Mouse (Mus musculus): Measurements from ENCODE around the gene 7530416G11Rik. TPM values are rescaled to one million over a fixed set of nuclear protein-coding genes. Genes with fewer than 3 reads are reported as not detected.
A peak's percentile ranks its signal among the peaks of the same experiment; 100 is the strongest.

7530416G11Rik gene
- not detected in 2 replicates for polyA plus RNA-seq (2015; fragmentation: Nextera tagmentation; extraction: Ambion mirVana)

DNA sequence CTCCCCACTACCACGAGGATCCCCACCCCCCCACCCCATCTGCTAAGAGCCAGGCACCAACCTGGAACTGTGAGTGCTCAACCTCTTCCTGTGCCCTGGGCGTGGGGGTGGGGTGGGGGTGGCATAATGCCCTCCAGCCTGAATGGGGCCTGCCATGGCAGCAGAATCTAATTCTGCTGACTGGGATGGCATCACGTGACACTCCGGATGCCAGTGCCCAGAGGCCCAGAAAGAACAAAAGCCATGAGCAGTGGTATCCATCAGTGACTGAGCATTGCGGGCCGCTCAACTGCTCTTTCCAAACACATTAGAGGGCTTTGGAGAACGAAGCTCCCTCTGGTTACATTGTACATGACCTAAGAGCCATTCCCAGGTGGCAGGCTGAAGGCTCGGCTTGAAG is at the start of gene 7530416G11Rik:
Gene 7530416G11Rik (minus strand): TSS at position 101 of the 400 bp plus-strand sequence.
- H3K4me2 ChIP-seq (replicated peaks): no peak within 1 kb of the TSS
- no peak within 1 kb of the TSS for H3K4me3 ChIP-seq
- H3K4me1 ChIP-seq: peaks cover 6% of the 10 kb centered on the region; the same call in 1 of the 2 replicates
- no peak within 1 kb of the TSS for H3K9ac ChIP-seq
- H3K27me3 ChIP-seq: peaks cover 5% of the 10 kb centered on the region
- no peaks in the 10 kb centered on the region for H3K36me3 ChIP-seq
- no peak for ATAC-seq (ENCODE audit: low FRiP score, low read depth)
- H3K27ac ChIP-seq: no peak within 1 kb of the TSS
- 86% methylated on average over 8 of the region's 8 CpGs for WGBS
- no peaks in the 10 kb centered on the region for H3K9me3 ChIP-seq

DNA sequence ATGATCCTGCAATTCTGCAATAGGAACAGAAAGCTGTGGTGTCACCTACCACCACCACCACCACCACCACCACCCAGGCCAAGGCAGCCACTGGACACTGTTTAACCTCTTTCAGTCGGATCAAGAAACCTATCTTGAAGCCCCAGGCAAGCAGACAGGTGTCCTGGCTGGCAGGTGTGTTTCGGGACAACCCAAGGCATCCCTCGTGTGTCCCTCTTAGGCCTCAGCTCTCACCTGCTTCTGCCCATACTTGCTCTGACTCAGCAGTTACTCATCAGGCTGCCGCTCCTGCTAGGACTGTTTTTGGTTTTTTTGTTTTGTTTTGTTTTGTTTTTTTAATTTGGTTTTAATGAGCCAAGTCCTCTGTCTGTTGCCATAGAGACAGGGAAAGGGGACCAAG is 43.5 kb upstream of the 7530416G11Rik start:
- ATAC-seq (ENCODE audit: low FRiP score, low read depth): no peak
- H3K27me3 ChIP-seq: no peaks in the 10 kb centered on the region
- H3K4me2 ChIP-seq (replicated peaks): no peak overlapping the region
- H3K9ac ChIP-seq: no peak overlapping the region
- no peaks in the 10 kb centered on the region for H3K9me3 ChIP-seq
- 65% methylated on average over 4 of the region's 4 CpGs for WGBS
- H3K4me3 ChIP-seq: no peak overlapping the region
- no peak overlapping the region for H3K27ac ChIP-seq
- H3K36me3 ChIP-seq: no peaks in the 10 kb centered on the region
- H3K4me1 ChIP-seq: no peaks in the 10 kb centered on the region

- no peaks in the 10 kb centered on the region for H3K4me1 ChIP-seq
- no peaks in the 10 kb centered on the region for H3K27me3 ChIP-seq
- no peak overlapping the region for H3K9ac ChIP-seq
- ATAC-seq (ENCODE audit: low FRiP score, low read depth): no peak
- no peaks in the 10 kb centered on the region for H3K36me3 ChIP-seq
- no peak overlapping the region for H3K4me2 ChIP-seq (replicated peaks)
- no peaks in the 10 kb centered on the region for H3K9me3 ChIP-seq
- H3K27ac ChIP-seq: no peak overlapping the region
- WGBS: 79% methylated on average over 5 of the region's 5 CpGs
- H3K4me3 ChIP-seq: no peak overlapping the region
These were observed 42.3 kb upstream of the 7530416G11Rik start for GRCm38 (mm10) chr15:85545369-85545768.

DNA sequence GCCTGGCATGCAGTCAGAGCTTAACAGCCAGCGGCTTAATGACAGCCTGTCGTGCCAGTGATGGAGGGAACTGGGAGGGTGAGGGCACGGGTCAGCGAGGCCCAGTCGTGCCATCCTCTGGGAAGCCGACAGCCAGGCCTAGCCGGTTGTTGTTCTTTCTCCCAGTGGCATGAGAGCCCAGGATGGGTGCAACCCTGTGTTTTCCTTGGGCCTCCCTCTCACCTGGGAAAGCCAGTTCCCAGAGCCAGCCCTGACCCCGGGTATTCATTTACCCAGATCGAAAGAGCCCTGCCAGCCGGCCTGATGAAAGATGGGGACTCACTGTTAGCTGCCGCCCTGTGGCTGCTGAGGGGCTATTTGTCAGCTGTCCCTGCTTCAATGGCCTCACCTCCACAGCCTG is 35.1 kb upstream of the 7530416G11Rik start:
- Histone ChIP-seq H3K27me3 (0 out of 2 replicates have a peak, but pooled peaks cover 7% of the 10 kb centered on the region), H3K36me3 (no peaks in the 10 kb centered on the region), H3K4me1 (peaks cover 13% of the 10 kb centered on the region; the same call in 1 of the 2 replicates), H3K9me3 (no peaks in the 10 kb centered on the region), H3K4me2 (replicated peaks) (no peak overlapping the region), H3K4me3 (no peak overlapping the region), H3K9ac (no peak overlapping the region), H3K27ac (no peak overlapping the region)
- no peak for ATAC-seq (ENCODE audit: low FRiP score, low read depth)
- 60% methylated on average over 10 of the region's 11 CpGs for WGBS

DNA sequence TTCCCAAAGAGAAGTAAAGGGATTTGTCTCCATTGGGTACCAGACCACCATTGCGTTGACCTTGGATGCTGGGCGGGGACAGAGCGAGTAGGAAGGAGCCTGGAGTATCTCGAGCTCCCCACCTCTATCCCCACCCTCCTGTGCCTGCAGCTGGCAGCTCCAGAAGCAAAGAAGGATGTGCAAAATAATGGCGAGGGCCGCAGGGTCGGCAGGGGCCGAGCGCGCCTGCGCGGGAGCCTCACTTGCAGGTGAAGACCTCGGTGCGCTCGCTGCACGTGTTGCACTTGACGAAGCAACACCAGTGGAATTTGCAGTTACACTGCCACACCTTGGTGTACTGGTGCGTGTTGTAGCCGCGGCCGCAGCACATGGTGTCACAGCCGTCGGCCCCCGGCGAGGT is 34.1 kb upstream of the 7530416G11Rik start:
- no peak overlapping the region for H3K27ac ChIP-seq
- H3K4me1 ChIP-seq: peaks cover 13% of the 10 kb centered on the region; the same call in 1 of the 2 replicates
- no peak for ATAC-seq (ENCODE audit: low FRiP score, low read depth)
- H3K27me3 ChIP-seq: 0 out of 2 replicates have a peak, but pooled peaks cover 7% of the 10 kb centered on the region
- no peak overlapping the region for H3K4me3 ChIP-seq
- no peaks in the 10 kb centered on the region for H3K9me3 ChIP-seq
- H3K4me2 ChIP-seq (replicated peaks): no peak overlapping the region
- WGBS: 85% methylated on average over 25 of the region's 25 CpGs
- no peaks in the 10 kb centered on the region for H3K36me3 ChIP-seq
- H3K9ac ChIP-seq: no peak overlapping the region

GRCm38 (mm10) chr15:85534646-85535045 is 31.6 kb upstream of the 7530416G11Rik start:
- no peak overlapping the region for H3K27ac ChIP-seq
- peaks cover 19% of the 10 kb centered on the region for H3K4me1 ChIP-seq
- H3K4me2 ChIP-seq (replicated peaks): no peak overlapping the region
- H3K36me3 ChIP-seq: no peaks in the 10 kb centered on the region
- H3K4me3 ChIP-seq: no peak overlapping the region
- WGBS: 84% methylated on average over 6 of the region's 6 CpGs
- ATAC-seq (ENCODE audit: low FRiP score, low read depth): no peak
- H3K9ac ChIP-seq: no peak overlapping the region
- 0 out of 2 replicates have a peak, but pooled peaks cover 7% of the 10 kb centered on the region for H3K27me3 ChIP-seq
- no peaks in the 10 kb centered on the region for H3K9me3 ChIP-seq

GRCm38 (mm10) chr15:85534215-85534614 is 31.2 kb upstream of the 7530416G11Rik start:
- peaks cover 15% of the 10 kb centered on the region for H3K4me1 ChIP-seq
- ATAC-seq (ENCODE audit: low FRiP score, low read depth): no peak
- 89% methylated on average over 8 of the region's 8 CpGs for WGBS
- H3K36me3 ChIP-seq: no peaks in the 10 kb centered on the region
- no peak overlapping the region for H3K4me2 ChIP-seq (replicated peaks)
- 0 out of 2 replicates have a peak, but pooled peaks cover 7% of the 10 kb centered on the region for H3K27me3 ChIP-seq
- H3K4me3 ChIP-seq: no peak overlapping the region
- no peaks in the 10 kb centered on the region for H3K9me3 ChIP-seq
- H3K27ac ChIP-seq: no peak overlapping the region
- H3K9ac ChIP-seq: no peak overlapping the region

- no peak overlapping the region for H3K9ac ChIP-seq
- peaks cover 12% of the 10 kb centered on the region for H3K4me1 ChIP-seq
- no peak for ATAC-seq (ENCODE audit: low FRiP score, low read depth)
- 71% methylated on average over 3 of the region's 3 CpGs for WGBS
- no peaks in the 10 kb centered on the region for H3K36me3 ChIP-seq
- no peaks in the 10 kb centered on the region for H3K9me3 ChIP-seq
- no peak overlapping the region for H3K4me2 ChIP-seq (replicated peaks)
- no peaks in the 10 kb centered on the region for H3K27me3 ChIP-seq
- H3K27ac ChIP-seq: no peak overlapping the region
- no peak overlapping the region for H3K4me3 ChIP-seq
These were observed 29.0 kb upstream of the 7530416G11Rik start for GRCm38 (mm10) chr15:85532063-85532462.

DNA sequence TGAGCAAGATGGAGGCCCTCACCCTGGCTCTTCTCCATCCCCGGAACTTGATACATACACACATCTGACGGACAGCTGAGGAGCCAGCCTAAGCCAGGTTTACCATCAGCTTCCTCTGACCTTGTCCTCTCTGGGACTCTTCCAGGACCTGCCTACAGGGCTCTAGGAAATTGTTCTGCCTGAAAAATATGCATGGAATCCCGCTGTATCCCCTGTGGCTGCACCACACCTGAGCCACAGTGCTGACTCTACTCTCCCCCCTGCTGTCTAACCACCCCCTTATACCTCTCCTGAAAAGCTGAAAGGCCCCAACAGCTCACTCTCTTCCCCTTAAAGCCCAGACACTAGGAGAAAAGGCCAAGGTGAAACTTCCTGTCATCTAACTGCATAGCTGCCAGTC is 26.9 kb upstream of the 7530416G11Rik start:
- H3K36me3 ChIP-seq: no peaks in the 10 kb centered on the region
- ATAC-seq (ENCODE audit: low FRiP score, low read depth): no peak
- no peak overlapping the region for H3K9ac ChIP-seq
- no peak overlapping the region for H3K4me3 ChIP-seq
- H3K27ac ChIP-seq: no peak overlapping the region
- peaks cover 12% of the 10 kb centered on the region for H3K4me1 ChIP-seq
- H3K4me2 ChIP-seq (replicated peaks): no peak overlapping the region
- WGBS: 53% methylated on average over 3 of the region's 3 CpGs
- H3K27me3 ChIP-seq: peaks cover 6% of the 10 kb centered on the region
- no peaks in the 10 kb centered on the region for H3K9me3 ChIP-seq

- Histone ChIP-seq H3K4me1 (peaks cover 11% of the 10 kb centered on the region), H3K9ac (no peak overlapping the region), H3K9me3 (no peaks in the 10 kb centered on the region), H3K4me2 (replicated peaks) (no peak overlapping the region), H3K36me3 (no peaks in the 10 kb centered on the region), H3K4me3 (no peak overlapping the region), H3K27me3 (peaks cover 18% of the 10 kb centered on the region), H3K27ac (no peak overlapping the region)
- ATAC-seq (ENCODE audit: low FRiP score, low read depth): no peak
- 28% methylated on average over 12 of the region's 12 CpGs for WGBS
These were observed 21.4 kb upstream of the 7530416G11Rik start for GRCm38 (mm10) chr15:85524404-85524950.

- peak overlapping the region; percentile 26; the same call in 1 of the 2 replicates for H3K9ac ChIP-seq
- WGBS: 4% methylated on average over 14 of the region's 14 CpGs
- H3K4me1 ChIP-seq: peaks cover 11% of the 10 kb centered on the region
- peak; percentile 76 for ATAC-seq (ENCODE audit: low FRiP score, low read depth)
- peak overlapping the region; percentile 22; the same call in 1 of the 2 replicates for H3K27ac ChIP-seq
- H3K4me3 ChIP-seq: no peak overlapping the region
- no peaks in the 10 kb centered on the region for H3K9me3 ChIP-seq
- H3K36me3 ChIP-seq: no peaks in the 10 kb centered on the region
- H3K27me3 ChIP-seq: peaks cover 18% of the 10 kb centered on the region
- H3K4me2 ChIP-seq (replicated peaks): peak overlapping the region; percentile 49
These were observed 20.4 kb upstream of the 7530416G11Rik start for GRCm38 (mm10) chr15:85523173-85523991.

DNA sequence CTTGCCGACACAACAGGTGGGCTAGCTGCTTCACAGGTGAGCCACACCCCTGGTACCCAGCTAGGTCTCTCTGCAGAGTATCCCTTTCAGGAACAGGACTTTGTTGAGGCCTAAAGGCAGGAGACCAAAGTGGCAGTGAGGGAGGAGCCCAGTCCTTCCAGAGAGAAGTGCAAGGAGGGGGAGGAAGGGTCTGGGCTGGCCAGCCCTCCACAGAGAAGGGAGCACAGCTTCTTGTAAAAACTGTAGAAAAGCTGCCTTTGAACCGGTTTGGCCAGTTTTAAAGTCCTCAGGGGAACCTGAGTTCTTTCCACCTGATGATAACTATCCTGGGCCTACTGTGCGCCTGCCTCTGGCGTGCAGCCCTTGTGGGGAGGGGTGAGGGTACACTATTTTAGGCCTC is 16.4 kb upstream of the 7530416G11Rik start:
- Histone ChIP-seq H3K27ac (no peak overlapping the region), H3K4me1 (peaks cover 11% of the 10 kb centered on the region), H3K9ac (no peak overlapping the region), H3K4me3 (no peak overlapping the region), H3K36me3 (no peaks in the 10 kb centered on the region), H3K9me3 (no peaks in the 10 kb centered on the region), H3K27me3 (peaks cover 8% of the 10 kb centered on the region), H3K4me2 (replicated peaks) (no peak overlapping the region)
- WGBS: 50% methylated on average over 4 of the region's 4 CpGs
- ATAC-seq (ENCODE audit: low FRiP score, low read depth): no peak
